Mouse (Mus musculus) liver, embryonic 16.5 days (tissue): Measurements from ENCODE around the gene Neurl1a. TPM values are rescaled to one million over a fixed set of nuclear protein-coding genes. Genes with fewer than 3 reads are reported as not detected.

Experiments
- ATAC-seq: fragments of 200-750 bp; cut with Nextera tagmentation; 2 replicates; pipeline ENCODE4 v1.8.0; 2017; ENCODE audit warnings: low read depth, mild to moderate bottlenecking, moderate number of reproducible peaks, moderate library complexity
- H3K27ac ChIP-seq: fragments of 300-500 bp; sonication (generic); 2 replicates; pipeline ENCODE4 v1.5.1; 2014; ENCODE audit warnings: mild to moderate bottlenecking, low read length
- H3K27me3 ChIP-seq: fragments of 300-500 bp; sonication (generic); 2 replicates; pipeline ENCODE4 v1.6.1; 2014; ENCODE audit warnings: low read depth, low read length, mixed read lengths; ENCODE audit not compliant: control insufficient read depth, insufficient read depth
- H3K36me3 ChIP-seq: fragments of 300-500 bp; sonication (generic); 2 replicates; pipeline ENCODE4 v1.6.1; 2014; ENCODE audit warnings: mild to moderate bottlenecking; ENCODE audit not compliant: control insufficient read depth, insufficient read depth
- H3K4me1 ChIP-seq: fragments of 300-500 bp; sonication (generic); 2 replicates; pipeline ENCODE4 v1.6.1; 2014; ENCODE audit warnings: low read depth, low read length, mixed read lengths; ENCODE audit not compliant: control insufficient read depth
- H3K4me2 ChIP-seq: fragments of 300-500 bp; sonication (generic); 2 replicates; pipeline ENCODE4 v1.6.1; 2014; ENCODE audit warnings: low read depth, low read length, mixed read lengths
- H3K4me3 ChIP-seq: fragments of 300-500 bp; sonication (generic); 2 replicates; pipeline ENCODE4 v1.5.1; 2014; ENCODE audit warnings: low read depth, mild to moderate bottlenecking, low read length
- H3K9ac ChIP-seq: fragments of 300-500 bp; sonication (generic); 2 replicates; pipeline ENCODE4 v1.6.1; 2014; ENCODE audit warnings: low read depth, low read length
- H3K9me3 ChIP-seq: fragments of 300-500 bp; sonication (generic); replicated peaks from 2 replicates; pipeline ENCODE4 v1.6.1; 2016; ENCODE audit warnings: low read length; ENCODE audit not compliant: control insufficient read depth
- WGBS: fragments of 180-500 bp; shearing (Covaris S2); extraction: QIAGEN DNeasy Blood & Tissue Kit; methylation state at CpG from one replicate; pipeline ENCODE4 v1.1.7; 2014; ENCODE audit not compliant: insufficient replicate concordance; 5-methylcytosine and 5-hydroxymethylcytosine counted together
- polyA plus RNA-seq: library from polyadenylated mRNA; unstranded; fragments of >200 nt; fragmentation: Nextera tagmentation; extraction: Ambion mirVana; gene quantifications from 2 replicates; pipeline ENCODE4 v1.2.1, GENCODE M21; 2015

Gene Neurl1a
- polyA plus RNA-seq, 1 experiment from 2014 or later: 0.92 TPM

GRCm38 (mm10) chr19:47161669-47162068 is 17.0 kb upstream of the Neurl1a start:
- no peaks in the 10 kb centered on the region for H3K27me3 ChIP-seq
- no peaks in the 10 kb centered on the region for H3K4me1 ChIP-seq
- H3K9ac ChIP-seq: no peak overlapping the region
- no peaks in the 10 kb centered on the region for H3K36me3 ChIP-seq
- no peaks in the 10 kb centered on the region for H3K9me3 ChIP-seq
- no peak overlapping the region for H3K4me2 ChIP-seq
- no peak for ATAC-seq
- WGBS: 53% methylated on average over 4 of the region's 4 CpGs
- no peak overlapping the region for H3K27ac ChIP-seq
- no peak overlapping the region for H3K4me3 ChIP-seq

GRCm38 (mm10) chr19:47163176-47163744 is 15.4 kb upstream of the Neurl1a start:
- 75% methylated on average over 6 of the region's 6 CpGs for WGBS
- Histone ChIP-seq H3K27ac (no peak overlapping the region), H3K36me3 (no peaks in the 10 kb centered on the region), H3K27me3 (no peaks in the 10 kb centered on the region), H3K4me1 (no peaks in the 10 kb centered on the region), H3K9me3 (no peaks in the 10 kb centered on the region), H3K9ac (no peak overlapping the region), H3K4me2 (no peak overlapping the region), H3K4me3 (no peak overlapping the region)
- ATAC-seq: no peak

GRCm38 (mm10) chr19:47166758-47167157 is 11.9 kb upstream of the Neurl1a start:
- Histone ChIP-seq H3K27me3 (no peaks in the 10 kb centered on the region), H3K9me3 (no peaks in the 10 kb centered on the region), H3K4me1 (no peaks in the 10 kb centered on the region), H3K9ac (no peak overlapping the region), H3K4me3 (no peak overlapping the region), H3K4me2 (no peak overlapping the region), H3K27ac (no peak overlapping the region), H3K36me3 (no peaks in the 10 kb centered on the region)
- no peak for ATAC-seq
- 45% methylated on average over 3 of the region's 3 CpGs for WGBS

GRCm38 (mm10) chr19:47167617-47168214 is 10.9 kb upstream of the Neurl1a start:
- Histone ChIP-seq H3K27me3 (no peaks in the 10 kb centered on the region), H3K9me3 (no peaks in the 10 kb centered on the region), H3K4me1 (no peaks in the 10 kb centered on the region), H3K4me2 (no peak overlapping the region), H3K4me3 (no peak overlapping the region), H3K27ac (no peak overlapping the region), H3K36me3 (no peaks in the 10 kb centered on the region), H3K9ac (no peak overlapping the region)
- 50% methylated on average over 7 of the region's 7 CpGs for WGBS
- ATAC-seq: no peak

GRCm38 (mm10) chr19:47168223-47168622 is 10.4 kb upstream of the Neurl1a start:
- Histone ChIP-seq H3K4me2 (peak overlapping the region; percentile 29), H3K9me3 (no peaks in the 10 kb centered on the region), H3K27me3 (no peaks in the 10 kb centered on the region), H3K4me1 (no peaks in the 10 kb centered on the region), H3K36me3 (no peaks in the 10 kb centered on the region), H3K27ac (no peak overlapping the region), H3K4me3 (peak overlapping the region; percentile 22), H3K9ac (no peak overlapping the region)
- no peak for ATAC-seq
- WGBS: 7% methylated on average over 13 of the region's 13 CpGs

- no peak overlapping the region for H3K9ac ChIP-seq
- WGBS: 17% methylated on average over 11 of the region's 11 CpGs
- H3K27me3 ChIP-seq: no peaks in the 10 kb centered on the region
- no peaks in the 10 kb centered on the region for H3K36me3 ChIP-seq
- ATAC-seq: peak; percentile 21; the same call in 1 of the 2 replicates
- H3K4me3 ChIP-seq: peak overlapping the region; percentile 22
- H3K9me3 ChIP-seq: no peaks in the 10 kb centered on the region
- no peak overlapping the region for H3K27ac ChIP-seq
- H3K4me1 ChIP-seq: no peaks in the 10 kb centered on the region
- H3K4me2 ChIP-seq: peak overlapping the region; percentile 29
These were observed 9.7 kb upstream of the Neurl1a start for GRCm38 (mm10) chr19:47168793-47169412.

GRCm38 (mm10) chr19:47174515-47174914 is 4.1 kb upstream of the Neurl1a start:
- Histone ChIP-seq H3K27me3 (peaks cover 24% of the 10 kb centered on the region), H3K9ac (no peak overlapping the region), H3K36me3 (no peaks in the 10 kb centered on the region), H3K4me3 (no peak overlapping the region), H3K9me3 (no peaks in the 10 kb centered on the region), H3K27ac (no peak overlapping the region), H3K4me2 (no peak overlapping the region), H3K4me1 (no peaks in the 10 kb centered on the region; the same call in 1 of the 2 replicates)
- no peak for ATAC-seq
- WGBS: 40% methylated on average over 3 of the region's 3 CpGs

- no peak overlapping the region for H3K4me2 ChIP-seq
- no peak overlapping the region for H3K9ac ChIP-seq
- H3K36me3 ChIP-seq: no peaks in the 10 kb centered on the region
- 42% methylated on average over 2 of the region's 2 CpGs for WGBS
- no peak overlapping the region for H3K27ac ChIP-seq
- H3K9me3 ChIP-seq: no peaks in the 10 kb centered on the region
- H3K4me3 ChIP-seq: no peak overlapping the region
- ATAC-seq: no peak
- H3K27me3 ChIP-seq: peaks cover 34% of the 10 kb centered on the region
- no peaks in the 10 kb centered on the region; the same call in 1 of the 2 replicates for H3K4me1 ChIP-seq
These were observed 3.1 kb upstream of the Neurl1a start for GRCm38 (mm10) chr19:47175472-47175871.

GRCm38 (mm10) chr19:47176916-47177505 is 1.6 kb upstream of the Neurl1a start:
- no peak overlapping the region for H3K4me2 ChIP-seq
- no peaks in the 10 kb centered on the region for H3K36me3 ChIP-seq
- H3K4me1 ChIP-seq: no peaks in the 10 kb centered on the region; the same call in 1 of the 2 replicates
- WGBS: 55% methylated on average over 2 of the region's 2 CpGs
- H3K27ac ChIP-seq: no peak overlapping the region
- H3K4me3 ChIP-seq: no peak overlapping the region
- no peak for ATAC-seq
- H3K9ac ChIP-seq: no peak overlapping the region
- H3K9me3 ChIP-seq: no peaks in the 10 kb centered on the region
- H3K27me3 ChIP-seq: peaks cover 40% of the 10 kb centered on the region
